Mouse (Mus musculus) liver, embryonic 13.5 days (tissue): ENCODE measurements around the gene 4932415D10Rik. TPM values are rescaled to one million over a fixed set of nuclear protein-coding genes. Genes with fewer than 3 reads are reported as not detected.

Experiments
- ATAC-seq: fragments of 200-750 bp; cut with Nextera tagmentation; 2 replicates; pipeline ENCODE4 v1.8.0; 2017; ENCODE audit warnings: low read depth, mild to moderate bottlenecking, moderate number of reproducible peaks, moderate library complexity
- DNase-seq: peaks from one replicate; pipeline ENCODE4 v3.0.0; 2022
- H3K27ac ChIP-seq: fragments of 300-500 bp; sonication (generic); 2 replicates; pipeline ENCODE4 v1.5.1; 2015; ENCODE audit warnings: moderate library complexity, mild to moderate bottlenecking, inconsistent platforms
- H3K27me3 ChIP-seq: fragments of 300-500 bp; sonication (generic); 2 replicates; pipeline ENCODE4 v1.6.1; 2015; ENCODE audit warnings: mild to moderate bottlenecking, inconsistent platforms
- H3K36me3 ChIP-seq: fragments of 300-500 bp; sonication (generic); 2 replicates; pipeline ENCODE4 v1.6.1; 2015; ENCODE audit warnings: mild to moderate bottlenecking, inconsistent platforms
- H3K4me1 ChIP-seq: fragments of 300-500 bp; sonication (generic); replicated peaks from 2 replicates; pipeline ENCODE4 v1.6.1; 2015; ENCODE audit warnings: inconsistent platforms
- H3K4me2 ChIP-seq: fragments of 300-500 bp; sonication (generic); 2 replicates; pipeline ENCODE4 v1.6.1; 2015; ENCODE audit warnings: inconsistent platforms, mild to moderate bottlenecking, moderate library complexity
- H3K4me3 ChIP-seq: fragments of 300-500 bp; sonication (generic); replicated peaks from 2 replicates; pipeline ENCODE4 v1.5.1; 2015; ENCODE audit warnings: mild to moderate bottlenecking, inconsistent platforms
- H3K9ac ChIP-seq: fragments of 300-500 bp; sonication (generic); 2 replicates; pipeline ENCODE4 v1.6.1; 2015; ENCODE audit warnings: mild to moderate bottlenecking, inconsistent platforms
- H3K9me3 ChIP-seq: fragments of 300-500 bp; sonication (generic); replicated peaks from 2 replicates; pipeline ENCODE4 v1.6.1; 2016; ENCODE audit warnings: inconsistent platforms
- WGBS: fragments of 180-500 bp; shearing (Covaris S2); methylation state at CpG from one replicate; pipeline ENCODE4 v1.1.7; 2015; ENCODE audit not compliant: insufficient replicate concordance; 5-methylcytosine and 5-hydroxymethylcytosine counted together
- polyA plus RNA-seq: library from polyadenylated mRNA; unstranded; fragments of >200 nt; fragmentation: Nextera tagmentation; extraction: Ambion mirVana; gene quantifications from 2 replicates; pipeline ENCODE4 v1.2.1, GENCODE M21; 2015

The 4932415D10Rik gene
- polyA plus RNA-seq, result not detected in 2 replicates

GRCm38 (mm10) chr10:82316482-82316881 is at the start of gene 4932415D10Rik:
4932415D10Rik (minus strand) TSS chr10:82316582.
- no peak for DNase-seq
- Histone ChIP-seq H3K9me3 (no peaks in the 10 kb centered on the region; the same call in 1 of the 2 replicates), H3K4me1 (no peaks in the 10 kb centered on the region), H3K4me2 (no peak within 1 kb of the TSS), H3K36me3 (no peaks in the 10 kb centered on the region), H3K27ac (no peak within 1 kb of the TSS), H3K4me3 (no peak within 1 kb of the TSS), H3K9ac (no peak within 1 kb of the TSS), H3K27me3 (no peaks in the 10 kb centered on the region)
- no peak for ATAC-seq
- WGBS, result 72% methylated on average over 1 of the region's 1 CpGs

GRCm38 (mm10) chr10:82361911-82362310 is 45.5 kb upstream of the 4932415D10Rik start:
- Histone ChIP-seq H3K36me3 (0 out of 2 replicates have a peak, but pooled peaks cover 5% of the 10 kb centered on the region), H3K27me3 (no peaks in the 10 kb centered on the region), H3K4me2 (no peak overlapping the region), H3K4me1 (no peaks in the 10 kb centered on the region), H3K9me3 (0 out of 2 replicates have a peak, but pooled peaks cover 9% of the 10 kb centered on the region), H3K4me3 (no peak overlapping the region), H3K27ac (no peak overlapping the region), H3K9ac (no peak overlapping the region)
- 65% methylated on average over 9 of the region's 9 CpGs for WGBS
- ATAC-seq (no peak), DNase-seq (no peak)

- Histone ChIP-seq H3K27ac (no peak overlapping the region), H3K9me3 (0 out of 2 replicates have a peak, but pooled peaks cover 4% of the 10 kb centered on the region), H3K4me1 (no peaks in the 10 kb centered on the region), H3K9ac (no peak overlapping the region), H3K4me2 (no peak overlapping the region), H3K4me3 (no peak overlapping the region), H3K36me3 (no peaks in the 10 kb centered on the region), H3K27me3 (no peaks in the 10 kb centered on the region)
- 87% methylated on average over 4 of the region's 4 CpGs for WGBS
- no peak for DNase-seq
- ATAC-seq, result no peak
These were observed 39.0 kb upstream of the 4932415D10Rik start for GRCm38 (mm10) chr10:82355401-82355800.

- peak within 1 kb of the TSS; percentile 36; the same call in 1 of the 2 replicates for H3K27ac ChIP-seq
- DNase-seq, result peak; percentile 61
These were observed 38.0 kb upstream of the 4932415D10Rik start, which contains the start of gene Gm4924 for GRCm38 (mm10) chr10:82354083-82355010. Gm4924 (plus strand) TSS chr10:82354255.

GRCm38 (mm10) chr10:82329826-82330225 is 13.4 kb upstream of the 4932415D10Rik start:
- Histone ChIP-seq H3K4me2 (no peak overlapping the region), H3K4me3 (no peak overlapping the region), H3K36me3 (no peaks in the 10 kb centered on the region), H3K9ac (no peak overlapping the region), H3K4me1 (no peaks in the 10 kb centered on the region), H3K9me3 (no peaks in the 10 kb centered on the region; the same call in 1 of the 2 replicates), H3K27ac (no peak overlapping the region), H3K27me3 (no peaks in the 10 kb centered on the region)
- DNase-seq, result no peak
- ATAC-seq, result no peak
- 67% methylated on average over 5 of the region's 5 CpGs for WGBS

More at GRCm38 (mm10) chr10:82354083-82355010, 38.0 kb upstream of the 4932415D10Rik start, which contains the start of gene Gm4924:
- H3K4me1 ChIP-seq, result no peaks in the 10 kb centered on the region
- peak within 1 kb of the TSS; percentile 65 for H3K4me3 ChIP-seq
- peak within 1 kb of the TSS; percentile 67 for H3K9ac ChIP-seq
- H3K36me3 ChIP-seq, result no peaks in the 10 kb centered on the region
- 0 out of 2 replicates have a peak, but pooled peaks cover under 1% of the 10 kb centered on the region for H3K9me3 ChIP-seq
- peak within 1 kb of the TSS; percentile 63 for H3K4me2 ChIP-seq
- WGBS, result 5% methylated on average over 34 of the region's 34 CpGs
- peak; percentile 97 for ATAC-seq
- no peaks in the 10 kb centered on the region for H3K27me3 ChIP-seq

GRCm38 (mm10) chr10:82320134-82320533 is 3.8 kb upstream of the 4932415D10Rik start:
- no peak for DNase-seq
- no peak overlapping the region for H3K9ac ChIP-seq
- H3K36me3 ChIP-seq, result no peaks in the 10 kb centered on the region
- no peaks in the 10 kb centered on the region; the same call in 1 of the 2 replicates for H3K9me3 ChIP-seq
- H3K4me1 ChIP-seq, result no peaks in the 10 kb centered on the region
- no peak overlapping the region for H3K4me3 ChIP-seq
- H3K4me2 ChIP-seq, result no peak overlapping the region
- no peaks in the 10 kb centered on the region for H3K27me3 ChIP-seq
- no peak overlapping the region for H3K27ac ChIP-seq
- WGBS, result 59% methylated on average over 3 of the region's 3 CpGs
- no peak for ATAC-seq

- Histone ChIP-seq H3K4me2 (no peak overlapping the region), H3K9ac (no peak overlapping the region), H3K36me3 (no peaks in the 10 kb centered on the region), H3K4me1 (no peaks in the 10 kb centered on the region), H3K27ac (no peak overlapping the region), H3K4me3 (no peak overlapping the region), H3K27me3 (no peaks in the 10 kb centered on the region), H3K9me3 (peaks cover 3% of the 10 kb centered on the region; the same call in 1 of the 2 replicates)
- ATAC-seq (no peak), DNase-seq (no peak)
- WGBS, result 34% methylated on average over 2 of the region's 2 CpGs
These were observed 19.9 kb downstream of the 4932415D10Rik start for GRCm38 (mm10) chr10:82296440-82296839.

GRCm38 (mm10) chr10:82257331-82257730 is 59.1 kb downstream of the 4932415D10Rik start:
- H3K9me3 ChIP-seq, result no peaks in the 10 kb centered on the region
- 54% methylated on average over 2 of the region's 2 CpGs for WGBS
- no peak overlapping the region for H3K4me2 ChIP-seq
- no peak overlapping the region for H3K27ac ChIP-seq
- no peak overlapping the region for H3K4me3 ChIP-seq
- no peaks in the 10 kb centered on the region for H3K27me3 ChIP-seq
- H3K4me1 ChIP-seq, result no peaks in the 10 kb centered on the region
- no peak overlapping the region for H3K9ac ChIP-seq
- DNase-seq (no peak), ATAC-seq (no peak)
- H3K36me3 ChIP-seq, result no peaks in the 10 kb centered on the region

- Histone ChIP-seq H3K4me3 (no peak overlapping the region), H3K4me2 (no peak overlapping the region), H3K36me3 (no peaks in the 10 kb centered on the region), H3K9ac (no peak overlapping the region), H3K4me1 (peaks cover 2% of the 10 kb centered on the region; the same call in 1 of the 2 replicates), H3K9me3 (no peaks in the 10 kb centered on the region), H3K27ac (no peak overlapping the region), H3K27me3 (no peaks in the 10 kb centered on the region)
- ATAC-seq, result no peak
- no peak for DNase-seq
These were observed 71.4 kb downstream of the 4932415D10Rik start for GRCm38 (mm10) chr10:82245021-82245420.

GRCm38 (mm10) chr10:82241401-82241788 is 75.0 kb downstream of the 4932415D10Rik start:
- Histone ChIP-seq H3K4me1 (peaks cover 2% of the 10 kb centered on the region; the same call in 1 of the 2 replicates), H3K36me3 (peaks cover 5% of the 10 kb centered on the region; the same call in 1 of the 2 replicates), H3K27ac (no peak overlapping the region), H3K27me3 (no peaks in the 10 kb centered on the region), H3K4me3 (peak overlapping the region; percentile 68), H3K9ac (no peak overlapping the region), H3K4me2 (peak overlapping the region; percentile 65), H3K9me3 (no peaks in the 10 kb centered on the region; the same call in 1 of the 2 replicates)
- 66% methylated on average over 5 of the region's 5 CpGs for WGBS
- ATAC-seq (no peak), DNase-seq (no peak)

- ATAC-seq, result peak; percentile 95
- H3K9ac ChIP-seq, result peak within 1 kb of the TSS; percentile 58
- WGBS, result 6% methylated on average over 27 of the region's 27 CpGs
These were observed 75.5 kb downstream of the 4932415D10Rik start, which contains the start of gene Zfp938 for GRCm38 (mm10) chr10:82240742-82241400. Zfp938 (minus strand) TSS chr10:82241280.

More at GRCm38 (mm10) chr10:82240742-82241400, 75.5 kb downstream of the 4932415D10Rik start, which contains the start of gene Zfp938:
- H3K36me3 ChIP-seq, result peaks cover 7% of the 10 kb centered on the region; the same call in 1 of the 2 replicates
- H3K9me3 ChIP-seq, result no peaks in the 10 kb centered on the region; the same call in 1 of the 2 replicates
- H3K4me3 ChIP-seq, result peak within 1 kb of the TSS; percentile 68
- H3K27me3 ChIP-seq, result no peaks in the 10 kb centered on the region
- H3K4me2 ChIP-seq, result peak within 1 kb of the TSS; percentile 65
- no peak within 1 kb of the TSS for H3K27ac ChIP-seq
- DNase-seq, result peak; percentile 20
- H3K4me1 ChIP-seq, result peaks cover 2% of the 10 kb centered on the region; the same call in 1 of the 2 replicates
